Mouse (Mus musculus) MEL (cell line): ENCODE data around the gene Lzts2. TPM values are rescaled to one million over a fixed set of nuclear protein-coding genes. Genes with fewer than 3 reads are reported as not detected.

Experiments
- DNase-seq: peaks from one replicate; pipeline ENCODE4 v3.0.0; 2011; ENCODE audit warnings: low read depth, low spot score
- H3K27ac ChIP-seq: 2 replicates; pipeline ENCODE4 v1.5.1; 2012; ENCODE audit warnings: low read depth, mild to moderate bottlenecking, control low read depth, low read length, moderate library complexity; ENCODE audit not compliant: control insufficient read depth
- H3K27me3 ChIP-seq, 2 experiments: fragments of 150-350 bp in 1 of 2; sonication (generic) in 1 of 2; 2 replicates each; pipeline ENCODE4 v1.6.1; 2012; ENCODE audit warnings: low read length in 2 of 2, mild to moderate bottlenecking in 2 of 2, improper control_type of control experiment in 1 of 2, moderate library complexity in 1 of 2; ENCODE audit not compliant: insufficient read depth in 2 of 2, control insufficient read depth in 1 of 2
- H3K36me3 ChIP-seq, 2 experiments: 2 replicates each; pipeline ENCODE4 v1.6.1; 2012 to 2014; ENCODE audit warnings: low read length in 2 of 2, improper control_type of control experiment in 1 of 2, inconsistent platforms in 1 of 2, mild to moderate bottlenecking in 1 of 2; ENCODE audit not compliant: insufficient read depth in 2 of 2, control insufficient read depth in 1 of 2
- H3K4me1 ChIP-seq, 2 experiments: fragments of 150-350 bp in 1 of 2; sonication (generic) in 1 of 2; 2 replicates each; pipeline ENCODE4 v1.6.1; 2012; ENCODE audit warnings: low read length in 2 of 2, improper control_type of control experiment in 1 of 2, mild to moderate bottlenecking in 1 of 2; ENCODE audit not compliant: insufficient read depth in 2 of 2, control insufficient read depth in 1 of 2
- H3K4me3 ChIP-seq, 2 experiments: fragments of 150-350 bp in 1 of 2; sonication (generic) in 1 of 2; 2 replicates each; pipeline ENCODE4 v1.5.1; 2012; ENCODE audit warnings: low read depth in 2 of 2, low read length in 2 of 2, mild to moderate bottlenecking in 2 of 2, moderate library complexity in 2 of 2, control low read depth in 1 of 2, improper control_type of control experiment in 1 of 2; ENCODE audit not compliant: control insufficient read depth in 1 of 2, insufficient read depth in 1 of 2
- H3K79me2 ChIP-seq: 2 replicates; pipeline ENCODE4 v1.6.1; 2012; ENCODE audit warnings: mild to moderate bottlenecking, low read length, moderate library complexity; ENCODE audit not compliant: control insufficient read depth, poor library complexity, insufficient read depth
- H3K9ac ChIP-seq: 2 replicates; pipeline ENCODE4 v1.6.1; 2012; ENCODE audit warnings: low read depth, mild to moderate bottlenecking, control low read depth, low read length, moderate library complexity; ENCODE audit not compliant: control insufficient read depth, poor library complexity, severe bottlenecking
- H3K9me3 ChIP-seq: fragments of 150-350 bp; sonication (generic); replicated peaks from 2 replicates; pipeline ENCODE4 v1.6.1; 2012; ENCODE audit warnings: mild to moderate bottlenecking, low read length, improper control_type of control experiment, moderate library complexity; ENCODE audit not compliant: insufficient read depth
- CHD1 ChIP-seq: IDR thresholded peaks from 2 replicates; pipeline ENCODE4 v1.6.1; 2012; ENCODE audit warnings: low read depth, mild to moderate bottlenecking, inconsistent platforms, low read length, improper control_type of control experiment
- CHD2 ChIP-seq: IDR thresholded peaks from 2 replicates; pipeline ENCODE4 v1.6.1; 2011; ENCODE audit warnings: low read length, improper control_type of control experiment
- CTCF ChIP-seq, 3 experiments: IDR thresholded peaks in 2 of 3; conservative IDR thresholded peaks in 1 of 3; 2 replicates each; pipeline ENCODE4 v1.5.1; 2011 to 2012; ENCODE audit warnings: low read length in 3 of 3, low read depth in 2 of 3, mild to moderate bottlenecking in 2 of 3, improper control_type of control experiment in 1 of 3, inconsistent platforms in 1 of 3, mixed read lengths in 1 of 3, moderate library complexity in 1 of 3; ENCODE audit not compliant: control insufficient read depth in 1 of 3, insufficient read depth in 1 of 3, poor library complexity in 1 of 3, severe bottlenecking in 1 of 3
- E2F4 ChIP-seq: IDR thresholded peaks from 2 replicates; pipeline ENCODE4 v1.6.1; 2011; ENCODE audit warnings: low read depth, low read length, improper control_type of control experiment, borderline replicate concordance
- ELF1 ChIP-seq: IDR thresholded peaks from 2 replicates; pipeline ENCODE4 v1.6.1; 2014; ENCODE audit warnings: low read depth, mild to moderate bottlenecking, inconsistent platforms, low read length, improper control_type of control experiment, moderate library complexity
- EP300 ChIP-seq, 2 experiments: IDR thresholded peaks; 2 replicates each; pipeline ENCODE4 v1.6.1; 2011; ENCODE audit warnings: improper control_type of control experiment in 2 of 2, low read length in 2 of 2, low read depth in 1 of 2, mild to moderate bottlenecking in 1 of 2
- ETS1 ChIP-seq: IDR thresholded peaks from 2 replicates; pipeline ENCODE4 v1.6.1; 2012; ENCODE audit warnings: low read depth, mild to moderate bottlenecking, inconsistent platforms, low read length, improper control_type of control experiment, moderate library complexity
- GATA1 ChIP-seq: IDR thresholded peaks from 2 replicates; pipeline ENCODE4 v1.6.1; 2011; ENCODE audit warnings: low read depth, low read length, improper control_type of control experiment
- HCFC1 ChIP-seq: IDR thresholded peaks from 2 replicates; pipeline ENCODE4 v1.6.1; 2012; ENCODE audit warnings: low read depth, mild to moderate bottlenecking, inconsistent platforms, low read length, improper control_type of control experiment, moderate library complexity
- JUND ChIP-seq: IDR thresholded peaks from 2 replicates; pipeline ENCODE4 v1.6.1; 2011; ENCODE audit warnings: low read depth, mild to moderate bottlenecking, improper control_type of control experiment, low read length
- KAT2A ChIP-seq: conservative IDR thresholded peaks from 2 replicates; pipeline ENCODE4 v1.6.1; 2012; ENCODE audit warnings: low read depth, low read length, improper control_type of control experiment, inconsistent platforms
- MAFK ChIP-seq: IDR thresholded peaks from 2 replicates; pipeline ENCODE4 v1.6.1; 2011; ENCODE audit warnings: low read depth, mild to moderate bottlenecking, low read length, improper control_type of control experiment, borderline replicate concordance
- MAX ChIP-seq: IDR thresholded peaks from 2 replicates; pipeline ENCODE4 v1.6.1; 2011; ENCODE audit warnings: low read length, improper control_type of control experiment
- MXI1 ChIP-seq: IDR thresholded peaks from 2 replicates; pipeline ENCODE4 v1.6.1; 2011; ENCODE audit warnings: mild to moderate bottlenecking, low read depth, low read length, improper control_type of control experiment
- MYB ChIP-seq: IDR thresholded peaks from 2 replicates; pipeline ENCODE4 v1.6.1; 2011; ENCODE audit warnings: mild to moderate bottlenecking, low read depth, low read length, improper control_type of control experiment
- MYC ChIP-seq: IDR thresholded peaks from 2 replicates; pipeline ENCODE4 v1.6.1; 2011; ENCODE audit warnings: low read depth, mild to moderate bottlenecking, low read length, improper control_type of control experiment, moderate library complexity
- NELFE ChIP-seq: IDR thresholded peaks from 2 replicates; pipeline ENCODE4 v1.6.1; 2011; ENCODE audit warnings: low read depth, low read length, improper control_type of control experiment
- NRF1 ChIP-seq: IDR thresholded peaks from 2 replicates; pipeline ENCODE4 v1.6.1; 2014; ENCODE audit warnings: low read depth, mild to moderate bottlenecking, inconsistent platforms, low read length, improper control_type of control experiment, moderate library complexity; ENCODE audit not compliant: poor library complexity, insufficient read depth, severe bottlenecking
- POLR2A ChIP-seq, 2 experiments: IDR thresholded peaks; 2 replicates each; pipeline ENCODE4 v1.6.1; 2011 to 2012; ENCODE audit warnings: low read length in 2 of 2, mild to moderate bottlenecking in 2 of 2, control low read depth in 1 of 2, improper control_type of control experiment in 1 of 2, low read depth in 1 of 2, moderate library complexity in 1 of 2; ENCODE audit not compliant: control insufficient read depth in 1 of 2, insufficient read depth in 1 of 2, poor library complexity in 1 of 2
- POLR2AphosphoS2 ChIP-seq: IDR thresholded peaks from 2 replicates; pipeline ENCODE4 v1.6.1; 2011; ENCODE audit warnings: low read length, improper control_type of control experiment
- POLR2AphosphoS5 ChIP-seq: IDR thresholded peaks from 2 replicates; pipeline ENCODE4 v1.6.1; 2012; ENCODE audit warnings: low read depth, borderline replicate concordance, mild to moderate bottlenecking, inconsistent platforms, low read length, moderate library complexity, mixed read lengths
- RAD21 ChIP-seq: IDR thresholded peaks from 2 replicates; pipeline ENCODE4 v1.6.1; 2011; ENCODE audit warnings: mild to moderate bottlenecking, low read depth, low read length, improper control_type of control experiment
- RCOR1 ChIP-seq: IDR thresholded peaks from 2 replicates; pipeline ENCODE4 v1.6.1; 2012; ENCODE audit warnings: low read depth, mild to moderate bottlenecking, inconsistent platforms, low read length, improper control_type of control experiment
- SMC3 ChIP-seq: IDR thresholded peaks from 2 replicates; pipeline ENCODE4 v1.6.1; 2011; ENCODE audit warnings: low read depth, low read length, improper control_type of control experiment
- TAL1 ChIP-seq: IDR thresholded peaks from 2 replicates; pipeline ENCODE4 v1.6.1; 2012; ENCODE audit warnings: mild to moderate bottlenecking, inconsistent platforms, low read length, moderate library complexity, mixed read lengths
- TBP ChIP-seq: IDR thresholded peaks from 2 replicates; pipeline ENCODE4 v1.8.0; 2011; ENCODE audit warnings: low read depth, low read length, improper control_type of control experiment
- TCF12 ChIP-seq: IDR thresholded peaks from 2 replicates; pipeline ENCODE4 v1.6.1; 2014; ENCODE audit warnings: low read depth, mild to moderate bottlenecking, inconsistent platforms, low read length, improper control_type of control experiment, moderate library complexity
- UBTF ChIP-seq: IDR thresholded peaks from 2 replicates; pipeline ENCODE4 v1.6.1; 2012; ENCODE audit warnings: low read depth, mild to moderate bottlenecking, inconsistent platforms, low read length, improper control_type of control experiment, moderate library complexity, borderline replicate concordance; ENCODE audit not compliant: insufficient read depth
- USF1 ChIP-seq: IDR thresholded peaks from 2 replicates; pipeline ENCODE4 v1.6.1; 2014; ENCODE audit warnings: low read depth, mild to moderate bottlenecking, inconsistent platforms, low read length, improper control_type of control experiment, moderate library complexity
- USF2 ChIP-seq, 2 experiments: IDR thresholded peaks; 2 replicates each; pipeline ENCODE4 v1.6.1; 2011 to 2012; ENCODE audit warnings: improper control_type of control experiment in 2 of 2, low read length in 2 of 2, borderline replicate concordance in 1 of 2, inconsistent platforms in 1 of 2, low read depth in 1 of 2, mild to moderate bottlenecking in 1 of 2; ENCODE audit not compliant: insufficient read depth in 1 of 2
- ZC3H11A ChIP-seq: IDR thresholded peaks from 2 replicates; pipeline ENCODE4 v1.6.1; 2012; ENCODE audit warnings: low read depth, mild to moderate bottlenecking, inconsistent platforms, low read length, improper control_type of control experiment
- ZKSCAN1 ChIP-seq: IDR thresholded peaks from 2 replicates; pipeline ENCODE4 v1.6.1; 2012; ENCODE audit warnings: low read depth, mild to moderate bottlenecking, inconsistent platforms, low read length, improper control_type of control experiment, moderate library complexity
- ZNF384 ChIP-seq: IDR thresholded peaks from 2 replicates; pipeline ENCODE4 v1.6.1; 2012; ENCODE audit warnings: low read depth, mild to moderate bottlenecking, inconsistent platforms, low read length, improper control_type of control experiment
- polyA plus RNA-seq, 2 experiments: library from polyadenylated mRNA; stranded (reverse) in 1 of 2; unstranded in 1 of 2; fragments of >175 nt in 1 of 2; fragments of >200 nt in 1 of 2; gene quantifications; 2 replicates each; pipeline versions ENCODE4 v1.2.1 to v1.2.4; 2012; ENCODE audit warnings: low replicate concordance in 2 of 2, low read depth in 1 of 2; ENCODE audit not compliant: insufficient read length in 2 of 2, insufficient read depth in 1 of 2, missing spikeins in 1 of 2
- total RNA-seq: library from RNA; depleted of rRNA; stranded (reverse); fragments of 300-350 nt; gene quantifications from 2 replicates; pipeline ENCODE4 v1.2.3, GENCODE M21; 2012

Gene Lzts2
- total and polyA plus RNA-seq, 3 experiments = 4.0 to 13.1 TPM; not detected in 1

DNA sequence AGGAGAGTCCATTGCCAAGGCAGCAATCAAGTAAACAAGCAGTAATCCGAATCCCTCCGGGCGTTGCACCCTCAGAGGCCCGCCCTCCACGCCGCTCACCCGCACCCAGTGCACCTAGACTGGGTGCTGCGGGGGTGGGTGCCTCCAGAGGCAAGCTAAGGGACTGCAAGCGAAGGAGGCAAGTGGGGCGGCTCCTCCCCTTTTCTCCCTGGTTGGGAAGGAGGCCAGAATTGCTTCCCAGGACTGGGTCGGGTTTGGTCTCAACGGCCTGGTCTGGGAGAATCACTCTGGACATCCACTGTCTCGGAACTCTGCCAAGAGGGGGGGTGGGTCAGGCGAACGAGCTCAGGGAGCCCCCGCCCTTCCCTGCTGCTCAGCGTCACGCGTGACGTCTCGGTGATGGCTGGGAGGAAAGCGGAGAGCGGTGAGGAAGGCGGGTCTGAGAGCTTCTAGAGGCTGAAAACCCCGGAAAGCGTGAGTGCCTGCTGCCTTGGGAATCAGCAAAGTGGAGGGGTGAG lies 33.3 kb downstream of the Lzts2 start, which contains the start of gene Sfxn3 (continued):
- TF ChIP-seq TBP (no peak; the same call in 1 of the 2 replicates), E2F4 (no peak), ZKSCAN1 (no peak), MYB (0 out of 2 replicates have a peak, but pooled peaks have one; percentile 34), ETS1 (0 out of 2 replicates have a peak, but pooled peaks have one; percentile 51), POLR2AphosphoS5 (no peak)

DNA sequence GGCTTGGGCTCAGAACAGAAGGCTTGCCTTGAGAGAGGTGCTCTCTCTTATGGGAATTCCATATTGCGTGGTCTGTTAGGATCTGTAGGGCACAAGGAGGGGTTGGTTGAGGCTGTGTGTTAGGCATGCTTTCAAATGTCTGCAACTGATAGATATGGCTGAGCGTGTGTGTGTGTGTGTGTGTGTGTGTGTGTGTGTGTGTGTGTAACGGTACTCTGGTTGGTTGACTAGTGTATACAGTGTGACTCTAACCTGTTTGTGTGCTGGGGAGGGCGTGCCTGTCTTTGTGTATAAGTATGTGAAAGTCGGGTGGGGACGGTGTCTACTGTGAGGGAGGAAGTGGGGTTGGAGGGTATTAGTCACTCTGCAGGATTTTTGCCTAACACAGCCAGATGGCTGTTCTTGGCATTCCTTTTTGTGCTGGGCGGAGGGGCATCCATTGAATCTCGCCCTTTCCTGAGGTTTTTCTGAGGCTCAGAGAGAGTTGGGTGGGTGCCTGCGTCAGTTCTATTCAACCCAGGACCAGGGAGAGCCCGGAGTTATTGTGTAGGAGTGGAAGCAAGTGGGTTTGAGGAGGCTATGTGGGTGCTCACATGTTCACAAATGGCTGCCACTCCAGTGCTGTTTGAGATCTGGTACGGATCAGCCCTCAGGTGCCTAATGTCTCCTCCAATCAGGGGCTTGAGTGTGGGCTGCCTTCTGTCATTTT lies 33.9 kb downstream of the Lzts2 start:
- Histone ChIP-seq H3K4me1 (peaks cover 5 to 13% of the 10 kb centered on the region in 2 experiments; a peak in 3 of 4 replicates), H3K27ac (peak overlapping the region; percentile 94), H3K4me3 (peak overlapping the region; percentile 63 to 69), H3K27me3 (peaks cover 0 to 4% of the 10 kb centered on the region in 2 experiments; a peak in 1 of 4 replicates), H3K9ac (peak overlapping the region; percentile 71), H3K36me3 (peaks cover 0 to 5% of the 10 kb centered on the region in 2 experiments; a peak in 1 of 4 replicates), H3K9me3 (no peaks in the 10 kb centered on the region), H3K79me2 (no peaks in the 10 kb centered on the region)
- peak; percentile 92 for DNase-seq
- TF ChIP-seq SMC3 (no peak), NELFE (no peak; the same call in 1 of the 2 replicates), KAT2A (no peak), TAL1 (peak; percentile 81), ZNF384 (no peak), ZC3H11A (no peak), MXI1 (peak; percentile 93), RCOR1 (0 out of 2 replicates have a peak, but pooled peaks have one; percentile 19), HCFC1 (0 out of 2 replicates have a peak, but pooled peaks have one; percentile 10), CHD2 (no peak), EP300 (IDR thresholded peaks at IDR 0.05; ENCODE audit: low read depth in 1 of 2, low read length in 2 of 2) (peak; percentile 57 to 85), POLR2A (IDR thresholded peaks at IDR 0.05; ENCODE audit: control insufficient read depth in 1 of 2, insufficient read depth in 1 of 2, low read depth in 1 of 2, low read length in 2 of 2, poor library complexity in 1 of 2) (no peak; a peak in 1 of 4 replicates), ZKSCAN1 (no peak), ELF1 (no peak; the same call in 1 of the 2 replicates), RAD21 (no peak), MYC (peak; percentile 47; the same call in 1 of the 2 replicates), ETS1 (peak; percentile 68), CTCF (IDR thresholded peaks at IDR 0.05 in 2 of 3, conservative IDR thresholded peaks at IDR 0.05 in 1 of 3; ENCODE audit: control insufficient read depth in 1 of 3, insufficient read depth in 1 of 3, low read depth in 2 of 3, low read length in 3 of 3, poor library complexity in 1 of 3, severe bottlenecking in 1 of 3) (no peak), JUND (0 out of 2 replicates have a peak, but pooled peaks have one; percentile 48), GATA1 (peak; percentile 59; the same call in 1 of the 2 replicates), NRF1 (no peak), USF2 (IDR thresholded peaks at IDR 0.05; ENCODE audit: borderline replicate concordance in 1 of 2, insufficient read depth in 1 of 2, low read depth in 1 of 2, low read length in 2 of 2) (no peak), UBTF (no peak), MAFK (no peak), MAX (peak; percentile 49), POLR2AphosphoS2 (no peak; the same call in 1 of the 2 replicates), USF1 (no peak), TCF12 (peak; percentile 85), CHD1 (no peak)
